Mouse (Mus musculus): ENCODE measurements around the gene Kif5c. TPM values are rescaled to one million over a fixed set of nuclear protein-coding genes. Genes with fewer than 3 reads are reported as not detected.

Gene Kif5c
- polyA plus RNA-seq, 1 experiment from 2014 or later = 251 TPM

- no peak overlapping the region for H3K27ac ChIP-seq (replicated peaks; ENCODE audit: low read depth, low read length)
- no peak overlapping the region for H3K4me2 ChIP-seq (ENCODE audit: low read length)
- no peak overlapping the region for H3K4me3 ChIP-seq (replicated peaks; ENCODE audit: low read depth, low read length)
- 86% methylated on average over 1 of the region's 1 CpGs for WGBS
- ATAC-seq (ENCODE audit: low FRiP score, low TSS enrichment) (no peak), DNase-seq (no peak)
- no peak overlapping the region for H3K9ac ChIP-seq (replicated peaks; ENCODE audit: low read length)
- H3K27me3 ChIP-seq (ENCODE audit: control insufficient read depth, insufficient read depth, low read length) = no peaks in the 10 kb centered on the region
- H3K4me1 ChIP-seq (ENCODE audit: control insufficient read depth, insufficient read depth, low read length) = peaks cover 25% of the 10 kb centered on the region
- no peaks in the 10 kb centered on the region for H3K9me3 ChIP-seq (ENCODE audit: control insufficient read depth, low read length)
- H3K36me3 ChIP-seq (ENCODE audit: control insufficient read depth, insufficient read depth, low read length) = 0 out of 2 replicates have a peak, but pooled peaks cover 8% of the 10 kb centered on the region
Measured at GRCm38 (mm10) chr2:49651737-49652136, 32.6 kb downstream of the Kif5c start.

DNA sequence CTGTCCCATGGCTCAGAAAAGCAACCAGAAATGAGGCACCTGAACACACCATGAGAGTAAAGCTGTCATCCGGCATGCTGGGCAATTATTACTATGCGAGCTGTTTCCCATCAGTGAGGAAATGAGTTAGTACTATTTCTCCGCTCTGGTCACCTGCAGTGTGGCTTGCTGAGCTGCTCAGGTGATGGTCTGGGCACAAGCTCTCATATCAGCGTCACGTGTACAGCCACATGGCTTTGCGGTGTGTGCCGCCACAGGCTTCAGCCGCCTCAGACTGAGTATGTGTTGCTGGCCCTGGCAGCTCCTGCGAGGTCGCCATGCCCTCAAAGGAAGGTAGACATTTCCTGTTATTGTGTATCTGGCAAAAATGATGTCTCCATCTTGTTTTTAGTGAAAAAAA is 35.5 kb downstream of the Kif5c start:
- H3K4me2 ChIP-seq (ENCODE audit: low read length) = no peak overlapping the region
- 0 out of 2 replicates have a peak, but pooled peaks cover 8% of the 10 kb centered on the region for H3K36me3 ChIP-seq (ENCODE audit: control insufficient read depth, insufficient read depth, low read length)
- no peaks in the 10 kb centered on the region for H3K27me3 ChIP-seq (ENCODE audit: control insufficient read depth, insufficient read depth, low read length)
- no peak overlapping the region for H3K9ac ChIP-seq (replicated peaks; ENCODE audit: low read length)
- 0 out of 2 replicates have a peak overlapping the region, but pooled peaks have one; percentile 32 for H3K27ac ChIP-seq (replicated peaks; ENCODE audit: low read depth, low read length)
- 84% methylated on average over 10 of the region's 10 CpGs for WGBS
- peaks cover 42% of the 10 kb centered on the region for H3K4me1 ChIP-seq (ENCODE audit: control insufficient read depth, insufficient read depth, low read length)
- DNase-seq (no peak), ATAC-seq (ENCODE audit: low FRiP score, low TSS enrichment) (no peak)
- no peak overlapping the region for H3K4me3 ChIP-seq (replicated peaks; ENCODE audit: low read depth, low read length)
- H3K9me3 ChIP-seq (ENCODE audit: control insufficient read depth, low read length) = no peaks in the 10 kb centered on the region

- H3K27ac ChIP-seq (replicated peaks; ENCODE audit: low read depth, low read length) = peak overlapping the region; percentile 63
- H3K27me3 ChIP-seq (ENCODE audit: control insufficient read depth, insufficient read depth, low read length) = no peaks in the 10 kb centered on the region
- ATAC-seq (ENCODE audit: low FRiP score, low TSS enrichment) (peak; percentile 46), DNase-seq (peak; percentile 74)
- H3K4me3 ChIP-seq (replicated peaks; ENCODE audit: low read depth, low read length) = no peak overlapping the region
- no peaks in the 10 kb centered on the region for H3K9me3 ChIP-seq (ENCODE audit: control insufficient read depth, low read length)
- H3K36me3 ChIP-seq (ENCODE audit: control insufficient read depth, insufficient read depth, low read length) = 0 out of 2 replicates have a peak, but pooled peaks cover 8% of the 10 kb centered on the region
- H3K4me1 ChIP-seq (ENCODE audit: control insufficient read depth, insufficient read depth, low read length) = peaks cover 47% of the 10 kb centered on the region
- WGBS = 21% methylated on average over 11 of the region's 11 CpGs
- H3K4me2 ChIP-seq (ENCODE audit: low read length) = peak overlapping the region; percentile 22
- H3K9ac ChIP-seq (replicated peaks; ENCODE audit: low read length) = peak overlapping the region; percentile 36
Measured at GRCm38 (mm10) chr2:49655195-49655873, 36.2 kb downstream of the Kif5c start.

DNA sequence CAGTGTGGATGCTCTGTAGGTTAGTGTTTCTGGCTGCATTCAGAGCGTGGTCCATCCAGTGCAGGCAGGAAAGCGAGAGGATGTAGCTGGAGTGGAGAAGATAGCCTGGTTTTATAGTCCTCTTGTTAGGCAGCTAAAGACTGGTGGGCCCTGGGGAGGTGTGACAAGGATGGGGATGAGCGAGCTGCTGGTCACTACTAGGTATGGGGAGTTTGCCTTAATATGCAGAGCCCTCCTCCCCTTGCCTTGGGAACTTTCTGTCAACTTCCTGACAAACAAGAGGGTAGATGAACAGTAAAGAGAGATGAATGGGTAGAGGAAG is 36.7 kb downstream of the Kif5c start:
- H3K4me1 ChIP-seq (ENCODE audit: control insufficient read depth, insufficient read depth, low read length) = peaks cover 47% of the 10 kb centered on the region
- H3K36me3 ChIP-seq (ENCODE audit: control insufficient read depth, insufficient read depth, low read length) = 0 out of 2 replicates have a peak, but pooled peaks cover 8% of the 10 kb centered on the region
- DNase-seq = no peak
- ATAC-seq (ENCODE audit: low FRiP score, low TSS enrichment) = no peak
- WGBS = 72% methylated on average over 3 of the region's 3 CpGs
- no peak overlapping the region for H3K4me3 ChIP-seq (replicated peaks; ENCODE audit: low read depth, low read length)
- H3K9ac ChIP-seq (replicated peaks; ENCODE audit: low read length) = peak overlapping the region; percentile 36
- no peaks in the 10 kb centered on the region for H3K27me3 ChIP-seq (ENCODE audit: control insufficient read depth, insufficient read depth, low read length)
- peak overlapping the region; percentile 63 for H3K27ac ChIP-seq (replicated peaks; ENCODE audit: low read depth, low read length)
- H3K4me2 ChIP-seq (ENCODE audit: low read length) = peak overlapping the region; percentile 22
- H3K9me3 ChIP-seq (ENCODE audit: control insufficient read depth, low read length) = no peaks in the 10 kb centered on the region

GRCm38 (mm10) chr2:49656988-49657387 is 37.9 kb downstream of the Kif5c start:
- H3K4me1 ChIP-seq (ENCODE audit: control insufficient read depth, insufficient read depth, low read length) = peaks cover 44% of the 10 kb centered on the region
- WGBS = 91% methylated on average over 2 of the region's 2 CpGs
- H3K9me3 ChIP-seq (ENCODE audit: control insufficient read depth, low read length) = no peaks in the 10 kb centered on the region
- no peak overlapping the region for H3K27ac ChIP-seq (replicated peaks; ENCODE audit: low read depth, low read length)
- H3K4me3 ChIP-seq (replicated peaks; ENCODE audit: low read depth, low read length) = no peak overlapping the region
- ATAC-seq (ENCODE audit: low FRiP score, low TSS enrichment) (no peak), DNase-seq (no peak)
- H3K9ac ChIP-seq (replicated peaks; ENCODE audit: low read length) = no peak overlapping the region
- no peak overlapping the region for H3K4me2 ChIP-seq (ENCODE audit: low read length)
- H3K27me3 ChIP-seq (ENCODE audit: control insufficient read depth, insufficient read depth, low read length) = no peaks in the 10 kb centered on the region
- H3K36me3 ChIP-seq (ENCODE audit: control insufficient read depth, insufficient read depth, low read length) = 0 out of 2 replicates have a peak, but pooled peaks cover 3% of the 10 kb centered on the region

DNA sequence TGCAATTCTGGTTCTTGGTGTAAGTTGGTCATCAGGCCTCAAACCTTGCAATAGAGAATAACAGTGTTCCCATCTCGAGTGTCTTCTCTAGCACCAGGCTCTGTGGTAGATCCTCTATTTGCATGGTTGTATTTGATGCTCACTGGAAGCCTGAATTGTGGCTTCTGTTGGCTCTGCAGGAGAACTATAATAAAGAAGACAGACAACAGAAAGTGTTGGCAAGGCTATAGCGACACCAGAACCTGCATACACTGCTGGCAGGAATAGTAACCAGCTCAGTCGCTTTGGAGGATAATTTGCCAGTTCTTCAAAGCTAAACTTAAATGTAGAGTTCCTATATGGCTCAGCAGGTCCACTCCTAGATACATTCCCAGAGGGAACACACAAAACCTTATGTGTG is 38.6 kb downstream of the Kif5c start:
- H3K4me2 ChIP-seq (ENCODE audit: low read length) = no peak overlapping the region
- no peaks in the 10 kb centered on the region for H3K36me3 ChIP-seq (ENCODE audit: control insufficient read depth, insufficient read depth, low read length)
- DNase-seq = no peak
- no peaks in the 10 kb centered on the region for H3K27me3 ChIP-seq (ENCODE audit: control insufficient read depth, insufficient read depth, low read length)
- 88% methylated on average over 3 of the region's 3 CpGs for WGBS
- peaks cover 44% of the 10 kb centered on the region for H3K4me1 ChIP-seq (ENCODE audit: control insufficient read depth, insufficient read depth, low read length)
- H3K9me3 ChIP-seq (ENCODE audit: control insufficient read depth, low read length) = no peaks in the 10 kb centered on the region
- no peak overlapping the region for H3K4me3 ChIP-seq (replicated peaks; ENCODE audit: low read depth, low read length)
- no peak overlapping the region for H3K9ac ChIP-seq (replicated peaks; ENCODE audit: low read length)
- no peak overlapping the region for H3K27ac ChIP-seq (replicated peaks; ENCODE audit: low read depth, low read length)
- ATAC-seq (ENCODE audit: low FRiP score, low TSS enrichment) = no peak

DNA sequence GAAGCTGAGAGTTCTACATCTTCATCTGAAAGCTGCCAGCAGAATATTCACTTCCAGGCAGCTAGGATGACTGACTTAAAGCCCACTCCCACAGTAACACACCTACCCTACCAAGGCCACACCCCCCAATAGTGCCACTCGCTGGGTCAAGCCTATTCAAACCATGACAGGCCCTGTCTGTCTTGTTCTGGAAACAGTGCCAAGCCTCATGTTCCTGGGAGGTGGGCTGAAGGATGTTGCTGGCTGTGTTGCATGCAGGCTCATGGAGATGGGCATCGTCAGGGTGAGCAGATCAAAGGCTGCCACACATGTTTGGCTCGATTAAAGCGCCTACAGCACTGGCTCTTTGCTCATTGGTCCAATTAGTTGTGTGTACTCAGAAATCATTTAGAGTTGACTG is 39.9 kb downstream of the Kif5c start:
- Histone ChIP-seq H3K27me3 (ENCODE audit: control insufficient read depth, insufficient read depth, low read length) (no peaks in the 10 kb centered on the region), H3K4me3 (replicated peaks; ENCODE audit: low read depth, low read length) (no peak overlapping the region), H3K36me3 (ENCODE audit: control insufficient read depth, insufficient read depth, low read length) (no peaks in the 10 kb centered on the region), H3K9ac (replicated peaks; ENCODE audit: low read length) (no peak overlapping the region), H3K27ac (replicated peaks; ENCODE audit: low read depth, low read length) (no peak overlapping the region), H3K9me3 (ENCODE audit: control insufficient read depth, low read length) (no peaks in the 10 kb centered on the region), H3K4me2 (ENCODE audit: low read length) (no peak overlapping the region), H3K4me1 (ENCODE audit: control insufficient read depth, insufficient read depth, low read length) (peaks cover 43% of the 10 kb centered on the region)
- 69% methylated on average over 4 of the region's 4 CpGs for WGBS
- DNase-seq = no peak
- ATAC-seq (ENCODE audit: low FRiP score, low TSS enrichment) = no peak

DNA sequence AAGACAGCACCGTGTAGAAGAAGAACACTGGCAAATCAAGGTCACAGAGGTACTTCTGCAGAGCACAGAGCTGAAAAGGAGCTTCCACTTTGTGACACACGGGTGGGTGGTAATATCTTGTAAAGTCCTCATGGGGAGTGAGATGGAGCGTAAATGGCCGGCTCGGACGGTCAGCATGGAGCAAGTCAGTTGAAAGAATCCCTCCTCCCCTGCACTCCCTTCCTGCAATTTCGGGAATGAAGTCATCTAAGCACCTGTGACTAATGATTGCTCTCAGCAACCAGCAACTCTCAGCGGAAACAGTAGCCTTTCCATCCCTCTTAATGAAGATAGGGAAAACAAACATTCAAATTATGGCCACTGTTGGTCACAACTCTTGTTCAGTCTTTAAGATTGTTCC is 40.9 kb downstream of the Kif5c start:
- H3K4me3 ChIP-seq (replicated peaks; ENCODE audit: low read depth, low read length) = no peak overlapping the region
- 0 out of 2 replicates have a peak overlapping the region, but pooled peaks have one; percentile 13 for H3K27ac ChIP-seq (replicated peaks; ENCODE audit: low read depth, low read length)
- DNase-seq (no peak), ATAC-seq (ENCODE audit: low FRiP score, low TSS enrichment) (no peak)
- no peaks in the 10 kb centered on the region for H3K9me3 ChIP-seq (ENCODE audit: control insufficient read depth, low read length)
- no peaks in the 10 kb centered on the region for H3K36me3 ChIP-seq (ENCODE audit: control insufficient read depth, insufficient read depth, low read length)
- peaks cover 34% of the 10 kb centered on the region for H3K4me1 ChIP-seq (ENCODE audit: control insufficient read depth, insufficient read depth, low read length)
- WGBS = 40% methylated on average over 8 of the region's 8 CpGs
- H3K27me3 ChIP-seq (ENCODE audit: control insufficient read depth, insufficient read depth, low read length) = no peaks in the 10 kb centered on the region
- H3K9ac ChIP-seq (replicated peaks; ENCODE audit: low read length) = no peak overlapping the region
- H3K4me2 ChIP-seq (ENCODE audit: low read length) = no peak overlapping the region

DNA sequence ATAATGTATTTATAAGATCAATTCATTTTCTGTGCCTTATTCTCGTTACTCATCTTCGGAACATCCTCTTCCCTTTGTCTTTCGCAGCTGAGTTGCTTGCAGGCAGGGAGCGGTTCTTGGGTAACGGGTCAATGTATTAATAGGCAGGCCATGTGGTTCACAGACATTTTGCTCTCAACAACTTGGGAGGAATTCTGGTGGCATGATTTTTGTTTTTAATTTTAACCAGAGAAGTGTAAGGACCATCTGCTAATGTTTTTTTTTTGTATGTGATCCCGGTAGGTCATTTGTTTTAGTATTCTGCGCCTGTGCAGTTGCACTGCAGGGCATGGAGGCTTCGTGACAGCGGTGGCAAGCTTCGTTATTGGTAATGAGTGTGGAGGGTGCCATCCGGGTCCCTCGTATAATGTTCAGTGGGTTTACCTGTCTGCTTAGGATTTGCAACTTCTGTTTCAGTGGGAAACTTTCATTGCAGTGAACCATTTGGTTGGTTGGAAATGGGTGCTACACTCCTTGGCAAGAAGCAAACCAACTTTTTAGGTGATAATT is 41.4 kb downstream of the Kif5c start:
- ATAC-seq (ENCODE audit: low FRiP score, low TSS enrichment) = no peak
- Histone ChIP-seq H3K4me2 (ENCODE audit: low read length) (no peak overlapping the region), H3K27ac (replicated peaks; ENCODE audit: low read depth, low read length) (no peak overlapping the region), H3K4me3 (replicated peaks; ENCODE audit: low read depth, low read length) (no peak overlapping the region), H3K27me3 (ENCODE audit: control insufficient read depth, insufficient read depth, low read length) (no peaks in the 10 kb centered on the region), H3K9ac (replicated peaks; ENCODE audit: low read length) (no peak overlapping the region), H3K4me1 (ENCODE audit: control insufficient read depth, insufficient read depth, low read length) (peaks cover 29% of the 10 kb centered on the region), H3K9me3 (ENCODE audit: control insufficient read depth, low read length) (no peaks in the 10 kb centered on the region), H3K36me3 (ENCODE audit: control insufficient read depth, insufficient read depth, low read length) (no peaks in the 10 kb centered on the region)
- no peak for DNase-seq
- 72% methylated on average over 12 of the region's 12 CpGs for WGBS
